Mouse (Mus musculus) adrenal gland, adult 8-10 months (tissue): ENCODE measurements around the gene BC080695. TPM values are rescaled to one million over a fixed set of nuclear protein-coding genes. Genes with fewer than 3 reads are reported as not detected.
"Not testable (repeated sequence)": the region's sequence is repeated elsewhere in the genome, so short reads cannot be mapped to it uniquely, and the experiment has no call there.

Experiments used
- DNase-seq: peaks from one replicate; pipeline ENCODE4 v3.0.0; 2022
- total RNA-seq, 4 experiments: library from RNA; stranded (reverse); gene quantifications; 2 replicates each; pipeline ENCODE4 v1.2.4; 2022

The BC080695 gene
- total RNA-seq = not detected

- not testable (repeated sequence) for DNase-seq
Observed at GRCm38 (mm10) chr4:143551400-143551799, at the start of gene BC080695, which contains the start of gene Gm13057. Gene BC080695 (plus strand): TSS chr4:143551700. Gene Gm13057 (plus strand): TSS chr4:143551709.

- DNase-seq = no peak
Observed at GRCm38 (mm10) chr4:143511043-143511442, 40.5 kb upstream of the BC080695 start, which contains the start of gene Gm13043. Gene Gm13043 (plus strand): TSS chr4:143511343.

- DNase-seq = not testable (repeated sequence)
Observed at GRCm38 (mm10) chr4:143535654-143536053, 15.8 kb upstream of the BC080695 start, which contains the start of gene Gm13040. Gene Gm13040 (plus strand): TSS chr4:143535954.

- not testable (repeated sequence) for DNase-seq
Observed at GRCm38 (mm10) chr4:143611927-143612326, 60.4 kb downstream of the BC080695 start.

GRCm38 (mm10) chr4:143614703-143615102, 63.2 kb downstream of the BC080695 start, which contains the start of gene Gm13083:
Gene Gm13083 (plus strand): TSS chr4:143615003.
- not testable (repeated sequence) for DNase-seq

DNA sequence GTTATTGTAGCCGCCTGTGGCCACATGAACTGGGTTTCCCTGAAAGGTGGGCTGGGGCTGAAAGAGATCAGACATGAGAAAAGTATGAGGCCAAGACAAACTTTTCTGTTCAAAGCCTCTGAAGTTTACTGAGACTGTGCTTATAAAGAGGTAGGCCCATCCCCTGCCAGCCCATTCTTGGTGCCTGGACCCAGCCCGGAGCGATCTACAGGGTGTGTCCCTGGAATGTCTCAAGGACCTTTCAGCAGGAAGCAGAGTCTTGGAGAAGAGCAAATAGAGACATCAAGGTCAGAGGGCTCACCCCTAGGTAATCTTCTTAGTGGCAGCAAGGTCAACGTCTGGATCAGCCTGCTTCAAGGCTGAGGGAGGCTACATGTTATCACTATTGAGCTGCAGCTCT, 66.6 kb downstream of the BC080695 start:
- not testable (repeated sequence) for DNase-seq

Other genes starting within 250 kb of the BC080695 start
- gene Lrrc38, start 201.9 kb upstream of the BC080695 start, total RNA-seq = under 1 TPM; 0.29 to 0.70 (median 0.45) TPM
- gene Pramel1, start 157.3 kb upstream of the BC080695 start, total RNA-seq = not detected
- gene Pramef8, start 139.3 kb upstream of the BC080695 start, total RNA-seq = 10 to 100 TPM; 12.1 to 15.1 (median 14.6) TPM
- gene Oog4, start 101.4 kb upstream of the BC080695 start, total RNA-seq = not detected
- gene Gm13043, start 40.4 kb upstream of the BC080695 start, total RNA-seq = not detected
- gene Gm13040, start 15.7 kb upstream of the BC080695 start, total RNA-seq = not detected
- gene Gm13057, start within 50 bp of the BC080695 start, total RNA-seq = not detected
- not detected for gene Gm13083, start 63.3 kb downstream of the BC080695 start, total RNA-seq
- not detected for gene Gm13088, start 105.5 kb downstream of the BC080695 start, total RNA-seq
- not detected for gene Gm13089, start 151.0 kb downstream of the BC080695 start, total RNA-seq
- gene Gm13078, start 167.8 kb downstream of the BC080695 start, total RNA-seq = not detected
- not detected for gene Gm13023, start 237.7 kb downstream of the BC080695 start, total RNA-seq